Mouse (Mus musculus) testis, postnatal 10 days (tissue): ENCODE results near the gene Tifa.

ENCODE experiments used
- DNase-seq: peaks from one replicate; pipeline ENCODE4 v3.0.0; 2021; ENCODE audit warnings: low spot score

Tifa gene

DNA sequence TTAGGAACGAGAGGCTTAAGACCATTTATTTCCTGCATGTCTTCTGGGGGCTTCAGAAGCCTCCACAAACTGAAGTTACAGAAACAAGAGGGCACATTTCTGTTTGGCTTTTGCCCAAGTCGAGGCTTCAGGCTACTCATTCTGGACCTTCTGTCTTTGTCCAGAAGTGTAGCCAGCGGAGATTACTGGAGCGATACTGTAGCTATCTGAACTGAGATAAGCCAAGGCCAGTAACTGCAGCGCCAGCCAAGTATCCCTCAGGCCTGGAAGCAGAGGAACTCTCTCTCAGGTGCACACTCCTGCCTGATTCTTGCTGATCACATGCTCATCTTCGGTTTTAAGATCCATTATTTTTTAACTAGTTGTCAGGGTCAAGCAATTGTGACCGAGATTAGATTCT, 1.6 kb upstream of the Tifa start:
- DNase-seq, result no peak

DNA sequence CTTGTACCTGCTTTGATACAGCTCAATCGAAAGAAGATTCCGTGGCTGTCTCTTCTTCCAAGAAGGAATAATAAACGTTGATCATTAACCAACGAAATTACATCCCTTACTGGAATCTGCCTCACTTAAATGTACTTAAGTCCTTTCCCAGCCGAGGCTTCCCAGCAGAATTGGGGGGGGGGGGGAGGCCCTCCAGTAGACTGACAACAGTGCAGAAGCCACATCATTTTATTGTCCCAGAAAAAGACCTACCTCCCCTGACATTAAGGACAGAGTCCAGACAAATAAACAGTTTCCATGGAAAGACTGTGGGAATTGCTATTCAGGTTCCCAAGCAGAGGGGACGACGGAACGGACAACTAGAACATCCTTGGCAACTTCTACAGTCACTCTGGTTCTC, 686 bp upstream of the Tifa start:
- no peak for DNase-seq

DNA sequence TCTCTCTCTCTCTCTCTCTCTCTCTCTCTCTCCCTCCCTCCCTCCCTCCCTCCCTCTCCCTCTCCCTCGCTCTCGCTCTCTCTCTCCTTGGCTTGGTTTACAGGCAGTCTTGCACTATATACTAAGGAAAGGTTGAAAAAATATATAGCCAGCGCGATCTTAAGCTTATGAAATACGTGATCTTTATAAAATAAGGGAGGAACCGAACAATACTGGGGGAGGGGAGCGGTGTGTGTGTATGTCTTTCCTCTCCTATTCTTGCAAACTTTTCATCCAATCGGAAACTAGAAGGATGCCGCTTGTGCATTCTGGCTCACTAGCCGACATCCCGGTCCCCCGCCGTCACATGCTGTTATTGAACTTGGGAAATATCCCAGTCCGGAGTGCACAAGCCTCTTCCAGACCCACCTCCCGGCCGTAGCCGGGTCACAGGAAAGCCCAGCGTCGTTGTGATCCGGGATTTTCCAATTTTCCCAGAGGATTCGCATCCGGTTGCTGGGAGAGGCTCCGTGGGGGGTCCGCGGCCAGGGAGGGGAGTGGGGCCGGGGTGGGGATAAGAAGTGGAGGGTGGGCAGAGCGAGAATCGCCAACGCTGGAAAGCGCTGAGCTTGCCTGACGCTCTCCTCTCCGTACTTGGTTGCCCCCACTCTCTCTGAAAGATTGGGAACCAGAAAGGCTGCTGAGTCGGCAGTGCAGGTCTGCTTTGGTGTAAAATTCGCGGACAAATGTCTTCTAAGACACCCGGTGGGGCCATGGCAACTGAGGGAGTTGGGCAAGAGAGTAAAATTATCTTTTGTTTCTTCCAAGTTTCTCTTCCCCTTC, 840 bp downstream of the Tifa start:
- peak; percentile 58 for DNase-seq

- DNase-seq, result no peak
Measured at GRCm38 (mm10) chr3:127791056-127791483, 1.5 kb downstream of the Tifa start.

- no peak for DNase-seq
Measured at GRCm38 (mm10) chr3:127791595-127792561, 2.3 kb downstream of the Tifa start.

DNA sequence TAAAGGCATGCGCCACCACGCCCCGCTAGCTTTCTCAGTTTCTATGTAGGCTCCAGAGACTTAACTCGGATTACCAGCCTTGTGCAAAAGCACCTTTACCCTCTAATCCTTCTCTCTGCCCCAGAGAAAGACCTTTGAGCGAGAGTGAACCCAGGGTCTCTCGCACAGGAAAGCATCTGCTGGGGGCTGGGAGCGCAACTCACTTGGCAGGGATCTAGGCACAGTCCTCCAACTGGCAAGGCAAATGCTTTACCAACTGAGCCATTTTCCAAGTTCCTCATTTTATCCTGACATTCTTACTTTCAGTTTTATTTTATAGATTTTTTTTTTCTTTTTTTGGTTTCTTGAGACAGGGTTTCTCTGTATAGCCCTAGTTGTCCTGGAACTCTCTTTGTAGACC, 3.4 kb downstream of the Tifa start:
- DNase-seq, result no peak

GRCm38 (mm10) chr3:127795762-127796161, 6.2 kb downstream of the Tifa start:
- DNase-seq, result no peak

DNA sequence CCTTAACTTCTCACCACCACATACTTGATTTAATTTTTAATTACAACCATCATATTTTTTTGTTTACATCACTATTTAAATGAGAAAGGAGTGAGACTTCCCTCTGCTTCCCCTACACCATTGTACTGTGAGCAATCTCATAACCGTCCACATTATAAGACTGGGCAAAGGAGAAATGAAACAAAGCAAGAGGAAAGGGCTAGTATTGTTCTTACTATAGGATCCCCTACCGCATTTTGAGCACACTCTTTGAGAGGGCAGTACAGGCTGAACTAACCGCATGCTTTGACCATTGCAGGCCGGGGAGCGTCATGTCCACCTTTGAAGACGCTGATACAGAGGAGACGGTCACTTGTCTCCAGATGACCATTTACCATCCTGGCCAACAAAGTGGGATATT, 6.7 kb downstream of the Tifa start:
- DNase-seq, result no peak

GRCm38 (mm10) chr3:127801162-127801561, 11.6 kb downstream of the Tifa start:
- DNase-seq, result no peak

GRCm38 (mm10) chr3:127802814-127803213, 13.2 kb downstream of the Tifa start:
- DNase-seq, result no peak

DNA sequence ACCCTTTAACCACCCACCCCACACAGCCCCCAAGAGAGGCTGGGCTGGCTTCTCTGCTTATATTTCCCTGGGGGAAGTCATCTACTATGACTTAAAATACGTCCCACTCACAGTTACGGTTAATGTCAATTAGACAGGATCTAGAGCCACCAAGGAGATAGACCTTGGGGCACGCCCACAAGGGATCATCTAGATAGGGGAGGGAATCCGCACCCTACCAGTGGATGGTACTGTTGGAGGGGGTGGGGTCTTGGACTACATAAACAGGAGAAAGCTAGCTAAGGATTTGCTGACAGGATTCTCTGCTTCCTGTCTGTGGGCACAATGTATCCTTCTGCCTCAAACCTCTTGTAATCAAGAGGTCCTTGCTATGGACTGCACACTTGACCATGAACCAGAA, 14.8 kb downstream of the Tifa start:
- no peak for DNase-seq

DNA sequence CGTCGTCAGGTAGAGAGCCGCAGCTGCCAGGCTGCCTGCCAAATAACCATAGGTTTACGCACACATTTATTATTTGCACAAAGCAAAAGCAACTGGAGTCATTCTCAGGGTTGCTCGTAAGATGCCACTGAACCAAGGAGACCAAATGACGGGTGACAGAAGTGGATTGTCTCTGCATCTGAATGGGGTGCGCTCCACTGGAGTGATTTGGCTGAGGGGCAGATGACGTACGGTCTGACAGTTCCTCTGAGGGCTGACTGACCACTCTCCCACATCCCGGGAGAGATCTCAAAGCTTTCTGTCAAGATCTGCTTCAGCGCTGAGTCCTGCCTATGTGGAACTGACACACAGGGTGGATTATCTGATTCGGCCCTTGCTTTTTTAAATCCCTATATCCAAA, 15.5 kb downstream of the Tifa start:
- no peak for DNase-seq

DNA sequence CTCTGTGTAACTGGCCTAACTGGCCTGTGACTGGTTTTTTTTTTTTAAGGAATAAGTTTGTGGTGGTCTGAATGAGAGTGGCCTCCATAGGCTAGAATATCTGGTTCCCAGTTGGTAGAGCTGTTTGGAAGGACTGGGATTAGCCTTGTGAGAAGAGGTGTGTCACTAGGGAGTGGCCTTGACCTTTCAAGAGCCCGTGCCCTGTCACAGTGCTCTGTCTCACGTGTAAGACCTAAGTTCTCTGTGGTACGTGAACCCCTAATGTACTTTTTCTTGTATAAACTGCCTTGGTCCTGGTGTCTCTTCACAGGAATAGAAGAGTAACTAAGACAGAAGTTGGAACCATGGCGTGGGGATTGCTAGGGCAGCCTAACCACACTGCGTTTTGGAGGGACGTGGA, 16.4 kb downstream of the Tifa start:
- DNase-seq, result no peak

GRCm38 (mm10) chr3:127807846-127808245, 18.2 kb downstream of the Tifa start:
- no peak for DNase-seq

- DNase-seq, result no peak
Measured at GRCm38 (mm10) chr3:127809103-127809502, 19.5 kb downstream of the Tifa start.

DNA sequence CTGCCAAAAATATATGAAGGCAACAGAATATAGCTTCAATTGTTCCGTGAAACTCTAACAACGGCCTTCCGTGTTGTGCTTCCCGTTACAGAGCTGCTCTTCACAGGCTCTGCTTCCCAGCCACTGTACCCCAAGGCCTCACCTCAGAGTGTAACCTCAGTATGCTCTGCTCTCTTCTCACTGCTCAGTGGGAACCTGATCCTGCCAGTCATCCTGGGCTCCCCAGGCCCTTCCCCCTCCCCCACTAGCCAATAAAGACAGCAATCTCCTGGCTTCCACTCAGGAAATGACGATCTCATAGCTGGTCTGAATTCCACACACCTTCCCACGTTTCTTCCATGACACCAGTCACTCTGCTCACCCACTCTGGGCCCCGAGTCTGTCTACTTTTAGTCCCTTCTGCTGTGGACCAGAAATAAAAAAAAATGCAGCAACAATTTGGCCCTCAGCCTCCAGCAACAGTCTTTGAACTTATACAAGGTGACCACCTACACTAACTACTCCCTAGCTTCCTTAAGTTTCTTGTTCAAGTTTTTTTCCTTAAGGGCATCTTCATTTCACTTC, 27.6 kb downstream of the Tifa start:
- no peak for DNase-seq

DNA sequence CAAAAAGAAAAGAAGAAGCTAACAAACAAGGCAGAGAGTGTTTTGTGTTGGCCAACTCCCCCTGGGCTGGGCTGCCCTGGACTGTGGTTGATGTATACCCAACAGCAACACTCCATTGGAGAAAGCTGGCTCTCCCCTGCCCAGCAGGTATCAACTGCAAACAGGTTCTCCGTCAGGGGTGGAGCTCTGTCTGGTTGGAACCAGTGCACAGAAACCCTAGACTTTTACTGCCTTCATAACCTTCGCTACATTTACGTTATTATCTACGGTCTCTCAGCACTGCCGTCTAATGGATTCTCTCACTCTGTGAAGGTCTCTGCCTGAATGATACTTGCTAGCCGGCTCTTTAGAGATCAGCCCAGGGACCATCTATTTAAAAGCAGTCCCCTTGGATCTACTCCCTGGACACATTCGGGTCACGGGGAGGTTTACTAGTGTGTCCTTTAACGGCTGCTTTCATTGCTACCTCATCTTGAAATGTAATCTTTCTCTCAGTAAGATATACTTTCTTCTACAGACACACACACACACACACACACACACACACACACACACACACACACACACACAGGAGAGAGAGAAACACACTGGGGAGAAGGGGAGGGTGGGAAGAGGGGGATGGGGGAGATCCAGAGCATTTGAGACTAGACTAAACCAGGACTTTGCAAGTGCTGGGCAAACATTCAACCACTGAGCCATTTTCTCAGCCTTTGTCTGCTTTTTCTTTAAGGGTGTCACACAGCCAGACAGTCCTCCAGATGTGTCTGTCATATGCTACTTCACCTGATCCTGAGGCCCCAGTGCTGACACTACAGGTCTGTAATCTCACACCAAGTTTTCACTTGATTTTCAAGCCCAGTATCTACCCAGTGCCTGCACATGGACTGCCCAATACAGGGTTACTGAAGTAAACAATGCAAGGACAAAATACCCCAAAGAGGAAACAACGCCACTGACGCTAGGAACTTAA, 29.4 kb downstream of the Tifa start:
- DNase-seq, result no peak

DNA sequence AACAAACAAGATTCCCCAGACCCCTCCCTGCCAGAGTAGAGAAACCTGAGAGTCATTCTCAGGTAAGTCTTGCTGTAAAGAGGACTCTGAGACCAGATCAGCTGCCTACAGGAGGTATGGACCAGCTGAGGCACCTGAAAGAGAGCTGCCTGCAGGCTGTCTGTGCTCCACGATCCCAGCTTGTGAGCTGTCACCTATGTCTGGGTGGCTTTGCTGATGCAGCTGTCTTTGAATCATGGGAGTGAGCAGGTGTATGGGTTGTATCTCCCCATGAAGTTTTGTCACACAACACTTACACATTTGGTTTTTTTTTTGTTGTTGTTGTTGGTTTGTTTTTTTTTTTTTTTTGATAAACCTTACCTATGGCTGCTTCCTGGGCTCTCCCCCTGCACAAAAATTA, 30.8 kb downstream of the Tifa start:
- DNase-seq, result no peak

- DNase-seq, result no peak
Measured at GRCm38 (mm10) chr3:127821209-127821608, 31.6 kb downstream of the Tifa start.

GRCm38 (mm10) chr3:127823886-127824863, 34.6 kb downstream of the Tifa start:
- no peak for DNase-seq
